Mouse (Mus musculus) naive thymus-derived CD4-positive, alpha-beta T cell, adult 2 months (primary cell): Measurements from ENCODE around the gene Anapc15.

Experiments
- DNase-seq: peaks from one replicate; pipeline ENCODE4 v3.0.0-alpha.2; 2011; ENCODE audit warnings: low read depth

Gene Anapc15

DNA sequence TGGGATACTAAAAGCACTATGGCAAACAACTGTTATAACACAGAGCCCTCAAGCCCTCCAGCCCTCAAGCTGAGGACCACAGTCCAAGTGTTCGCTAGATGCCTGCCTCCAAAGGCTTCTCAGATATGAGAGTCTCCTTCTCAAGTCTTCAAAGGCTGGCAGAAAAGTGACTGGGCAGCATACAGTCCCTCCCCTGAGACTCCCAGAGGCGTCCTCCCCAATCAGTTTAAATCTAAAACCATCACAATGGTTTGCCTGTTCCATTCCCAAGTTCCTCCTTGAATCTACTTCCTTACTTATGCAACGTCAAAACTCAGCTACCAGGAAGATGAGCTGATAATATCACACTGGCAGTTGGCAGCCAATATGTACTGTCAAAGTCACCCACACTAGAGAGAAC is at the start of gene Anapc15:
Gene Anapc15 (plus strand): TSS at position 301 of the 400 bp plus-strand sequence.
- no peak for DNase-seq

DNA sequence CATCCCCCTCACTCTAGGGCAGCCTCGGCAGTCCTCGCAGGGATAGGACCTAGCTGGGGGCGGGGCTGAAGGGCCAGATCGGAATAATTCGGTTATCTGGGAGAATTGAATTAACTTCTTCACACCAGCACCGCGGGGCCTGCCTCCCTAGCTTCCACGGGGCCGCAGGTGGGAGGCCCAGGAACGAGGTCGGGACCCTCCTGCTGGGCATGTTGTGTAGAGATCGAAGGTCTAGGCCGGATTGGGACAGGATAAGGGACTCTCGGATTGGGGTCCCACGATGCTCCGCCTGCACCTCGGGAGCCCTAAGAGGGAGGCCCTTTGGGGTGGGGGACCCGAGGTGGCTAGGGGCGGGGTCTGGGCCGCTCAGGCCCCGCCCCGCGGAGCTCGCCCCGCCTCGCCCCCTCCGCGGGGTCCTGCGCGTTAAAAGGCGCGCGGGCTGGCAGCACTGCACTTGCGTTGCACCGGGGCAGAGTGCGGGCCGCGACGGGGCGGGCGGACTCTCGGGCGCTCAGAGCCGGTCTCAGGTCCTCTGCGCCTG is 45.6 kb upstream of the Anapc15 start, which contains the start of gene Phox2a:
Gene Phox2a (plus strand): TSS at position 453 of the 541 bp plus-strand sequence.
- DNase-seq = no peak

DNA sequence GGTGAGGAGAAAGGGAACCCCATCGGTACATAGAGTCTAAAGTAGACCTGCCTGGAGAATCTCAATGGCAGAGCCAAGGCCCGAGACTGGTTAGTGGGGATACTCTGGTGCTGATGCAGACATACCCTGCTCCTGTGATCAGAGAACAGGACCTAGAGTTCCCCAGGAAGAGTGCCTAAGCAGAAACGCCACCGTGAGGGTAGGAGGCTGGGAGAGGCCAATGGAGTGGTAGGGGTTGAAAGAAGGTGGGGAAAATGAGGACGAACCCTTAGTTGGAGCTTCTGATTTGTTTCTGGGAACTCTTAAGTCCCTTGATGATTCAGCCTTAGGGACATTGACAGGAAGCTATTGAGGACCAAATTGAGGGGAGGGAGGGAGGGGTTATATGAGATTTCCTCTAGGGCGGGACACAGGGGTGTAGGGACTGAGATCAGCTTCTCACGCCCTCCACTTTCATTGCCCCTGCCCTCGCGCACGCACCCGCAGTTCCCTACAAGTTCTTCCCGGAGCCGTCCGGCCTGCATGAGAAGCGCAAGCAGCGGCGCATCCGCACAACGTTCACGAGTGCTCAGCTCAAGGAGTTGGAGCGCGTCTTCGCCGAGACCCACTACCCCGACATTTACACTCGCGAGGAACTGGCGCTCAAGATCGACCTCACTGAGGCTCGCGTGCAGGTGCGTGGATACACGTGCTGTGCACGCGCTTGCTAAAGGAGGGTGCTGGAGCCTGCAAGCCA is 43.1 kb upstream of the Anapc15 start:
- DNase-seq = peak; percentile 40

DNA sequence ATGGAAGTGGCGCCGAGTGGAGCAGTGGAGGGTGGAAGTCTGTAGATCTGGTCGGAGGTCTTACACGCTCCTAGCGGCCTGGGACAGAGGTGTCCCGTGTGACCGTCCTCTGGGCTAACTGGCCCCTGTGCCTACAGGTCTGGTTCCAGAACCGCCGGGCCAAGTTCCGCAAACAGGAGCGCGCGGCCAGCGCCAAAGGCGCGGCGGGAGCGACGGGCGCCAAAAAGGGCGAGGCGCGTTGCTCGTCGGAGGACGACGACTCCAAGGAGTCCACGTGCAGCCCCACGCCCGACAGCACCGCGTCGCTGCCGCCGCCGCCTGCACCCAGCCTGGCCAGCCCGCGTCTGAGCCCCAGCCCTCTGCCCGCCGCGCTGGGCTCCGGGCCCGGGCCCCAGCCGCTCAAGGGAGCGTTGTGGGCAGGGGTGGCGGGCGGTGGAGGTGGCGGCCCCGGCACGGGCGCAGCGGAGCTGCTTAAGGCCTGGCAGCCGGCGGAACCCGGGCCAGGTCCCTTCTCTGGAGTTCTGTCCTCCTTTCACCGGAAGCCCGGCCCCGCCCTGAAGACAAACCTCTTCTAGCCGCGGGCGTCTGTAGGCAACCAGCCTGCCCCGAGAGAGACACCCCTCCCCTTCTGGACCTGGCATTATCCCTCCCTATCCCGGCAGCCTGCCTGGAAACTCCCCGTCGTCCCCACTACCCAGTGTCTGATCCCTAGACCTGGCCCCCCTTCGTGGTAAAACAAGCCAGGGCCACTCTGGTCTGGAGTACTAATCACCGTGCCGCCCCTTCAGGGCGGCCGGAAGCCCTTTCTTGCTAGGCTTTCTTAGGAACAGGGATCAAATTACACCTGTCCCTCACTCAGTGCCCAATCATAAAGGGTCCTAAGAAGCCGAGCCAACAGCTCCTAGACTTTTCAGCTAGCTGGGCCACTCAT is 41.7 kb upstream of the Anapc15 start:
- peak; percentile 49 for DNase-seq

DNA sequence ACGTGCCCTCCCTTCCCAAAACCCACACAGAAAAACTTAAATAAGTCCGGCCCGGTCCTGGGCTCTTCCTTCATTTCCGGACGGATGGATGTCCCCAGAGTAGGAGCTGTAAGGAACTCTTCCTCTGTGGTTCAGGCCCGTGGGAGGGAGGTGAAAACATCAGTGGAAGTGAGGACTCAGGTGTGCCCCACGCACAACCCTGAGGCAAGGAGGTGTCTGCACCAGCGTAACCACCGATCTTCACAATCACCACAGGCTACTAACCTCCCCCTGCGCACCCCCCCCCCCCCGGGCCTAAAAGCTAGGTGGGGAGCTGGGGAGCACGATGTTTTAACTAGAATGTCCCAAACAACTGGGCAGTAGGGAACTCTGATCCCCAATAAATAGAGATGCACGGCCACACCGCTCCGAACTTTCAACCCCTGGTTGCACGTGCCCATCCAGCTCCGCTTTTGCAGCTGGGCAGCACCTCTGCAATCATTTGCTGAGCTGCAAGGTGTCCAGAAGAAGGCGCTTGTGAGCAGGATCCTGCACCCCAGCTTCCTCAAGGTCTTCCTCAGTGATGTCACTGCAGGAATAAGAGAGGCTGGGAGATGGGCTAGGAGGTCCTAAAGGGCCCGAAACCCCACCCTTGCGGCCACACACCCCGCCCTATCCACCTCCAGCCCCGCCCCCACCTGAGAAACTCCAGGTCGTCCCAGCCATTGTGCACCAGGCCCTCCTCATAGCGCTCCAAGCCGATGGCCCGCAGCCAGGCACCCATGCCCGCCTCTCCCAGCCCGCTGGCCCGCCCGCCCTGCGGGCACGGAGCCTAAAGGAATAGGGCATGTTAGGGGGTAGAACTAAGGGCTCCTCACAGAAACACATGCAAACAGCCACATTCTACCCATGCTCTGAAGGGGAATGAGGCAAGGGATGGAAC is 40.4 kb upstream of the Anapc15 start:
- no peak for DNase-seq

DNA sequence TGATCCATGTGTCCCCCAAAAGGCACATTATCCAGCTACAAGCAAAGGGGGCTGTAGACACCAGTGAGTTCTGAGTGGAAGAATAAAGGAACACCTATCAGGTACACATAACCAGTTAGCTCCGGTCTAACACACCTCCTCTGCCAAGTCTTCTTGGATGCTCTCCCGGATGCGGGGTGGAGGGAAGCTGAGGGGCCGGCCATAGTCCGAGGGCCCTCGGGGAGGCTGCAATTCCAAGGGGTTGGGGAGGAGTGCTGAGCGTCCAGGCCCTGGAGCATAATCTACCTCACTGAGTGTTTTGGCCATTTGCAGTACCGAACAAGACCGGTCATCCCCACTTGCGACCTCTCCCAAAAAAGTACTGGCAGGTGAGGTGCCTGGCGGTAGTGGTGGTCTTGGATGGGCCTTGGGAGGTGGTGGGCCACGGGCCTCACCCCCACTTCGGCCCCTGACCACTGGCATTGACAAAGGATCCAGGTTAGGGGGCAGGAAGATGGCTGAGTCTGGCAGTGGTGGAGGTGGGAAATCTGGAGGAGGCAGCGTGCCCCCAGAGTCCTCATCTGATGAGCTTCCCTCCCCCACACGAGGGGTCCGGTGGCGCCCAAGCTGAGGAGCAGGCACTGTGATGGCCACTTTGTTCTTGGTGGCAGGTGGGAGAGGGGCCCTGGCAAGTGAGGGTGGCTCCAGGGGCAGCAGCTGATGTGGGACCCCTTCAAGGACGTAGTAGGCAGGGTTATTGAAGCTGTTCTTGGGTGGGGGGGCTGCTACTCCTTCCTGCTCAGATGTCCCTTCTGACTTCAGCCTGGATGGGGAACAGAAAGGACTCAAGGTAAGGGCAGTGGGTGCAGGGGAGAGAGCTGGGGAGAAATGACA is 39.5 kb upstream of the Anapc15 start:
- DNase-seq = no peak

DNA sequence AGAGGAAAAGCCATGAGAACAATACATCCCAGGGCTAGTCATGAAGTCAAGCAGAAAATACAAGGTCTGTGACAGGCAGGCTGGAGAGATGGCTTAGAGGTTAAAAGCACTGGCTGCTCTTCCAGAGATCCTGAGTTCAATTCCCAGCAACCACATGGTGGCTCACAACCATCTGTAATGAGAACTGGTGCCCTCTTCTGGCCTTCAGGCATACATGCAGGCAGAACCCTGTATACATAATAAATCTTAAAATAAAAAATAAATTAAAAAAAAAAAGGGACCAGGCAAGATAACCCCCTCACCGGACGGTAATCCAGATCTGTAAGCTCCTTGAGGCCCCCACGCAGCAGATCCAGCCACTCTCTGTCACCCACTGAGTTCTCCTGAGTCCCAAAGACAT is 33.1 kb upstream of the Anapc15 start:
- no peak for DNase-seq

DNA sequence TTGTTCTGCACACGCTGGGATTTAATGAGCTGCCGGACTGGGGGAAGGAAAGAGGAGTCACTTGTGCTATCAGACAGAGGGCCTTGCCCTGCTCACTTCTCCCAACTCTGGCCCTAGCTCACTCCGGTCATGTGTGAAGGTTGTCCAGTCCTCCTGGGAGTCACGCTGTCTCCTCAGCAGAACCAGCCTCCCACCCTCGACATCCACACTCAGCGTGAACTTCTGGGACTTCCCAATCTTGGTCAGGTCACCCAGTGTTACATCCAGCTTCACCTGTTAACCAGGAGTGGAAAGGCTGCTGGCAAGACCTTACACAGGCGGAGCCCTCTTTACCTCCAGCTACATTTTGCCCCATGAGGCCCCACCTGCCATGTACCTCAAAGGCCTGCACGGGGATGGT is 32.1 kb upstream of the Anapc15 start:
- no peak for DNase-seq

DNA sequence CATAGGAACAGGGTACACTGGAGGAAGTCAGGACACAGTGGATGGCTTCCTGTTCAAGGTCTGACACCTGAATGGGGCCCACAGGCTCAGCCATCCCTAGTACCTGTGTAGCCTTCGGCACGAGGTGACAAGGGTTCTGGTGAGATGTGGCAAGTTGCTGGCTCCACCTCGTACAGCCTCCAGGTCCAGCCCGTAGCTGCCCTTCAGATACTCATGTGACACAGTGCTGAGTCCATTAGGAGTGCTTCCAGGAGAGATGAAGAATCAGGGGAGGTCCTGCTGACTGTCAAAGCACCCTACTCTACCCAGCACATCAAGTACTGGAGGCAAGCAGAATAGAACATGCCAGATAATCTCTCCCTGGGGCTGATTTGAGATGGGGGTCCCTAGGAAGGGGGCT is 31.1 kb upstream of the Anapc15 start:
- no peak for DNase-seq

DNA sequence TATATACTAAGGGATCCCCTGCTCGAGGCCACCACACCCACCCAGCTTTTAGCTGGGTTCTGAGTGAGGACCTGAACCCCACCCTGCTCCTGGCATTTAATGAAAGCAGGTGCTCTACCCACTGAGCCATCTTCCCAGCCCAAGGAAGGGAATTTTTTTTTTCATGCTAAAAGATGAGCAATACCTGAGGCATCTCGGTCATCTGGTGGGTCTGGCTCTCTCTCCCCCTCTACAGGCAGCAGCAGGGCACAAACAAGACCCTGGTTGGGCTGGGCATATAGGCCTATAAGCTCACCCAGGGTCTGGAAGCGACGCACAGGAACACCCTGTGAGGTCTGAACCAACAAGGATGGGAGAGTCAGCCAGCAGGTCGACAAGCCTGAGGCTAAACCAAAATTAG is 30.2 kb upstream of the Anapc15 start:
- no peak for DNase-seq

DNA sequence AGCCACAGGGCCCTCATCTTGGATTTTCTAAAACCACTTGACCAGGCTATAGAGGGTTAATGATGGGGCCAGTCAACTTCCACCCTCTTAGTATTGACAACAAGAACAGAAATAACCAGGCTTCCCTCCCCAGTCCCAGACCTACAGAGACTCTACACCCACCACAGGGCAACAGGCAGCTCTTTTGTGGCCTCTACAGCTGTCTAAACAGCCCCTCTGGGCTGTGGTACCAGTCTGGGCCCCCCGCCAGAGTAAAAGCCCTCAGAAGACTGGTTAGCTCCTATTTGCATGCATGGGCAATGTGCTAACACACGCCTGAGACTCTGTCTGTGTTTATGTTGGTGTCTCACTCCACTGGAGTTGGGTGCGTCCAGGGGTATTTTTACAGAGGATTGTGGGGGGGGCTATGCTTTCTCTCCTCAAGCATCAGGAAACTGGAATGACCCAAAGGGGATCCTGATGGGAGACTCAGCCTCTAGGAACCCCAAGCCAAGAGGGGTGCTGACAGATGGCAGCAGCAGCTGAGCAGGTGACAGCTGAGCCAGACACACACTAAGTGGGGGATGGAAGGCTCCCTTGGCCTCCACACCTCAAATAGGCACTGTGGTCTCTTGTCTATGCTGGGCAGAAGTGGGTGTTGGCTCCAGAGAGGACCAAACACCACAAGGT is 29.5 kb upstream of the Anapc15 start:
- no peak for DNase-seq

DNA sequence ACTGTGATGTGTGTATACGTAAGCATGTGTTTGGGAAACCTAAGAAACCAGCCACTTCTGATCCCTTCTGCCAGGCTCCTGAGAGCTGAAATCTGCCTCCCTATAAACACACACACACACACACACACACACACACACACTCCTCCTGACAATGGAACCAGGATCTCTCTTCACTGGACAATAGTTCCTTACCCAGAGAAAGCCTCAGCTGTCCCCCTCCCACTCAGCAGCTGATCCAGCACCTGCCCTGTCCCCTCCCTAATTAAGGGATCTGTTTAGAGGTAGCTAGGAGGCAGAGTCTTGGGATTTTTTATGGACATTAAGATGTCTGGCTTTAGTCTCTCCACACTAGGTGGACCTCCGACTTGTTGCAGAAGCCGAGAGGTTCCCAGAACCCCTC is 28.6 kb upstream of the Anapc15 start:
- DNase-seq = no peak

DNA sequence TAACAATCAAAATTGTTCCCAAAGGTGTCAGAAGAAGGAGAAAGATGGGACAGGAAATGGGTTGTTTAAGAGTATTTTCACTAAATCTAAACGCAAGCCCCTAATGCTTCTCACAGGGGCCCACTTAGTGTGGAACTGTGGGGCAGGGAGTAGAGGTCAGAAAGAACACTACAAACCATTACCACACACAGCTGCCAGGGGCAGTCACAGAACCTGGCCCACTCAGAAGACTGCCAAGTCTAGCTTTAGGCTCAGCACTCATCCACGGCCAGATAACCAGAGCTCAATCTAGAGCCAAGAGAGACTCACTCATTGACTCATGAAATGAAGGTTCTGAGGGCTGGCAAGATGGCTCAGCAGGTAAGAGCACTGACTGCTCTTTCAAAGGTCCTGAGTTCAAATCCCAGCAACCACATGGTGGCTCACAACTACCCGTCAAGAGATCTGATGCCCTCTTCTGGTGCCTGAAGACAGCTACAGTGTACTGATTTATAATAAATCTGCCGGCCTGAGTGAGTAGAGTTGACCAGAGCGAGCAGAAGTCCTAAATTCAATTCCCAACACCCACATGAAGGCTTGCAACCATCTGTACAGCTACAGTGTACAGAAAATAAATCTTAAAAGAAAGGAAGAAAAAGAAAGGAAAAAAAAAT is 27.9 kb upstream of the Anapc15 start:
- DNase-seq = no peak

DNA sequence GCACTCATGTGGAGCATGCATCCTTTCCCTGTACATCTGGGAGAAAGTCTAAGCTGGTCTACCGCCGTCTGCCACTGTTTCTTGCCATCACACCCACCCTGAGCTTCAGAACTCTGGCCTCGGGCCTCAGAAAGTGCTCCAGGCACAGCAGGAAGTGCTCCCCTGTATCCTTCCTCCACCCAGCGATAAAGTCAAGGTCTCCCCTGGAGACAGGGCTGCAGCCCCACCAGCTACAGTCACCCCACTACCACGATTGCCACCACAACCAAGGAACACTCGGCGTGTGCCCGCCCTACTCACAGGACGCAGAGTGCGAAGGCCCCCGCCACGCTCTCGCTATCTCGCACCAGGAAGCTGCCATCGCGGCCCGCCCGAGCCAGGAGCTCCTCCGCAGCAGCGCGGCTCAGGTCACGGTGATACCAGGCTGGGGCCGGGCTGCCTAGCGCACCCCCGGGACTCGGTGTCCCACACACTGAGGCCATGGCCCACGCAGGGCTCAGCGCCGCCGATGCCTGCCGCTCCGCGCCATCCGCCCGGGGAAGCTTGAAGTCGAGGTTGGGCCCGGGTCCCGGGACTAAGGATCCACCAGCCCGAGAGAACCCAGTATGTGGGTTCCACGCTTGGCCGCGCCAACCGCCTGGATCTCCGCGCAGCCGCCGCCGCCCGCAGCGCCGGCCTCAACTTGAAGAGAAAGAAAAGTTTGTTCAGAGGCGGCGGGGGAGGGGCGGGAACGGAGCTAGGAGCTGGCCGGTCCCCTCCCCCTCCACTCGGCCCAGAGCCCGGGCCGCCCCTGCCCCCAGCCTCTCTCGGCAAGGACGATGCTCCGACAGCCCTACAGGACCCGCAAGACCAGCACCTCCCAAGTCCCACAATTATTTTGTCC is 27.0 kb upstream of the Anapc15 start:
- peak; percentile 67 for DNase-seq

DNA sequence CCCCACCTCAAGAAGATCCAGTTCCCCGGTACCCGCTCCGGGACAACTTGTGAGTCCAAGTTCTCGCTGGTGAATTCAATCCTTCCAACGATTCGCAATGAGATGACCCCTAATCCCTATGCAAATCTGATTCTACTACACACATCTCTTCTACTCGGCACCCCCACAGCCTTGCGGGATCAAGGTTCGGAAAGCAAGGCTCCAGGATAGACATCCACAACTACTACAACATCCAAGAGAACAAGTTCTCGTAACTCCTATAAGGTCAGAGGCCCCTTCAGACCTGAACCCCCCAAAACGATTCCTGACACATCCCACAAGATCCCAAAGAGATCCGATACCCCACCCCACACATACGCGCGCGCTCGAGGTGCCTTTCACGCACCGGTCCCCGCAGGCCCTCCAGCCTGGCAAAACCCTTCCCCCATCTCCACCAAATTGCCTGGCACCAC is 26.3 kb upstream of the Anapc15 start:
- peak; percentile 44 for DNase-seq

DNA sequence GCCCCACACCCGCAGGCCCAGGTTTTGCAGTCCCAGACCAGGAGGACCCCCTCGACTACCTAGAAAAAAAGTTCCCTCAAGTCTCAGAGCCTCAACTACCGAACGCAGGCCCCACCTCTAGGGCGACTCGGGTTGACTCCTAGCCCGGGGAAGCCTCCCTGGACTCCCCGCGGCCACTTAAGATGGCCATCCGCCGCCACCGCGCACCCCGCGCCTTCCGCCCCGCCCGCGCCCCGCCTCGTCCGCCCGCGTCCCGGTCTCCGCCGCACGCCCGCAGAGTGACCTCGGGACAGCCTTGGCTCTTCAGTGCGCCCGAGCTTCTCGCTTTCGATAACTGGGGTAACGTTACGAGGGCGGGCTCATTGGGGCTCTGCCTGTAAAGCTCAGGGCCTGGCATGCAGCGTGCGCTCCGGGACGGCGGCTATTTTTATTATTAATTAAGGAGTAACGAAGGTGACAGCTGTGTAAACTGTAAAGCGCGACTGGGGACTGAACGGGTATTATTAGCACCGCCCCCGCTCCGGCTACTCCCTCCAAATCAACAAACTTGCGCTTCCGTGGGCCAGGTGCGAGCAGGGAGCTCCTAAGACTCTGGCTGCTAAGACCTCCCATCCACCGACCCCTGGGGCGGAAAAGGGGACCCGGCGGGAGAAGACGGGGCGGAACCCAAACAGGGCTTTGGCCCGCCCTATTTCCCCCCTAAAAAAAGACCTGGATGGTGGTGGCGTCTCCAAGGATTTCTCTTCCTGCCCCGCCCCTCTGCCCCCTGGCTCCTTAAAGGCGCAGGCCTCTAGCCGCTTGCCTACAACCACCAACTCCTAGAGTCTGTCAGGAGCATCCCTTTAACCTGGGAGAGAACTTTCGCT is 25.7 kb upstream of the Anapc15 start, which contains the start of gene Inppl1:
Gene Inppl1 (minus strand): TSS at position 624 of the 866 bp plus-strand sequence.
- peak; percentile 35 for DNase-seq

DNA sequence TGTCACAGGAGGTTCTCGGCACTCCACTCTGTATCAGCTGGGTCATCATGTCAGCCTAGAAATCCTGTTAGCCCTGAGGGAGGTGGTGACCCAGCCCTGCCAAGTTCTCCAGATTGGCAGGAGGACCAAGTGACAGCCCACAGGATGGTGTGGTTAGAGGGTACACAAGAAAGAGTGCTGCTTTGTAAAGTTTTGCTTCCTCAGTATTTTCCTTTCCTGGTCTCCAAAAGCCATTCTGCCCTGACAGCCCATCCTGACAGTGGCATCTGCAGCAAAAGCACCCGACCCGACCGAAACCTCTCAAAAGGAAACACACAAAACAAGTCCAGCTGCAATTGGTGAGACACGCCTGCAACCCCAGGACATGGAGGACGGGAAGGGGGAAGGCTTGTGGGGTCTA is 19.3 kb upstream of the Anapc15 start:
- no peak for DNase-seq
